Mouse (Mus musculus): ENCODE results near the gene Atf5. TPM values are rescaled to one million over a fixed set of nuclear protein-coding genes. Genes with fewer than 3 reads are reported as not detected.
A peak's percentile ranks its signal among the peaks of the same experiment; 100 is the strongest.

The Atf5 gene
- polyA plus RNA-seq, 1 experiment from 2014 or later = 4.6 TPM

GRCm38 (mm10) chr7:44814423-44814822 is 2.0 kb downstream of the Atf5 start:
- Histone ChIP-seq H3K27me3 (ENCODE audit: insufficient read depth, poor library complexity, severe bottlenecking) (no peaks in the 10 kb centered on the region), H3K4me3 (peak overlapping the region; percentile 90), H3K9me3 (no peaks in the 10 kb centered on the region), H3K36me3 (peaks cover 46% of the 10 kb centered on the region), H3K27ac (peak overlapping the region; percentile 99; the same call in 1 of the 2 replicates), H3K4me1 (replicated peaks) (peaks cover 51% of the 10 kb centered on the region)
- DNase-seq (ENCODE audit: low spot score) = no peak
- 96% methylated on average over 4 of the region's 4 CpGs for WGBS

- no peak for DNase-seq (ENCODE audit: low spot score)
- H3K27me3 ChIP-seq (ENCODE audit: insufficient read depth, poor library complexity, severe bottlenecking) = no peaks in the 10 kb centered on the region
- peaks cover 46% of the 10 kb centered on the region for H3K4me1 ChIP-seq (replicated peaks)
- H3K36me3 ChIP-seq = peaks cover 43% of the 10 kb centered on the region
- 93% methylated on average over 3 of the region's 3 CpGs for whole genome bisulfite sequencing
- H3K4me3 ChIP-seq = no peak overlapping the region
- no peak overlapping the region for H3K27ac ChIP-seq
- no peaks in the 10 kb centered on the region for H3K9me3 ChIP-seq
Observed at GRCm38 (mm10) chr7:44813985-44814384, 2.5 kb downstream of the Atf5 start.

- Histone ChIP-seq H3K4me3 (no peak overlapping the region), H3K27ac (no peak overlapping the region), H3K27me3 (ENCODE audit: insufficient read depth, poor library complexity, severe bottlenecking) (no peaks in the 10 kb centered on the region), H3K36me3 (peaks cover 34% of the 10 kb centered on the region), H3K4me1 (replicated peaks) (peaks cover 34% of the 10 kb centered on the region), H3K9me3 (no peaks in the 10 kb centered on the region)
- no peak for DNase-seq (ENCODE audit: low spot score)
- 90% methylated on average over 20 of the region's 20 CpGs for WGBS
Observed at GRCm38 (mm10) chr7:44812651-44813325, 3.7 kb downstream of the Atf5 start.

GRCm38 (mm10) chr7:44810819-44811557 is 5.5 kb downstream of the Atf5 start:
- no peak overlapping the region for H3K4me3 ChIP-seq
- no peak overlapping the region for H3K27ac ChIP-seq
- H3K27me3 ChIP-seq (ENCODE audit: insufficient read depth, poor library complexity, severe bottlenecking) = no peaks in the 10 kb centered on the region
- peaks cover 23% of the 10 kb centered on the region for H3K4me1 ChIP-seq (replicated peaks)
- no peaks in the 10 kb centered on the region for H3K9me3 ChIP-seq
- no peak for DNase-seq (ENCODE audit: low spot score)
- 89% methylated on average over 7 of the region's 7 CpGs for WGBS
- H3K36me3 ChIP-seq = peaks cover 34% of the 10 kb centered on the region

GRCm38 (mm10) chr7:44810365-44810764 is 6.1 kb downstream of the Atf5 start:
- peaks cover 18% of the 10 kb centered on the region for H3K4me1 ChIP-seq (replicated peaks)
- 83% methylated on average over 4 of the region's 4 CpGs for WGBS

GRCm38 (mm10) chr7:44809466-44809865 is 7.0 kb downstream of the Atf5 start:
- Histone ChIP-seq H3K27ac (no peak overlapping the region), H3K27me3 (ENCODE audit: insufficient read depth, poor library complexity, severe bottlenecking) (0 out of 2 replicates have a peak, but pooled peaks cover 2% of the 10 kb centered on the region), H3K4me3 (no peak overlapping the region), H3K36me3 (peaks cover 34% of the 10 kb centered on the region), H3K9me3 (no peaks in the 10 kb centered on the region), H3K4me1 (replicated peaks) (peaks cover 9% of the 10 kb centered on the region; the same call in 1 of the 2 replicates)
- 89% methylated on average over 3 of the region's 3 CpGs for WGBS
- no peak for DNase-seq (ENCODE audit: low spot score)

More at GRCm38 (mm10) chr7:44810365-44810764, 6.1 kb downstream of the Atf5 start:
- H3K27ac ChIP-seq = no peak overlapping the region
- peaks cover 34% of the 10 kb centered on the region for H3K36me3 ChIP-seq
- H3K27me3 ChIP-seq (ENCODE audit: insufficient read depth, poor library complexity, severe bottlenecking) = no peaks in the 10 kb centered on the region
- H3K9me3 ChIP-seq = no peaks in the 10 kb centered on the region
- no peak for DNase-seq (ENCODE audit: low spot score)
- H3K4me3 ChIP-seq = no peak overlapping the region

GRCm38 (mm10) chr7:44808927-44809326 is 7.5 kb downstream of the Atf5 start:
- Histone ChIP-seq H3K27ac (no peak overlapping the region), H3K4me1 (replicated peaks) (peaks cover 4% of the 10 kb centered on the region; the same call in 1 of the 2 replicates), H3K36me3 (peaks cover 29% of the 10 kb centered on the region), H3K9me3 (no peaks in the 10 kb centered on the region), H3K4me3 (no peak overlapping the region), H3K27me3 (ENCODE audit: insufficient read depth, poor library complexity, severe bottlenecking) (0 out of 2 replicates have a peak, but pooled peaks cover 2% of the 10 kb centered on the region)
- DNase-seq (ENCODE audit: low spot score) = no peak
- 88% methylated on average over 2 of the region's 2 CpGs for WGBS

GRCm38 (mm10) chr7:44792781-44793180 is 23.7 kb downstream of the Atf5 start:
- Histone ChIP-seq H3K27me3 (ENCODE audit: insufficient read depth, poor library complexity, severe bottlenecking) (no peaks in the 10 kb centered on the region), H3K9me3 (peaks cover 12% of the 10 kb centered on the region), H3K36me3 (no peaks in the 10 kb centered on the region), H3K4me1 (replicated peaks) (0 out of 2 replicates have a peak, but pooled peaks cover 4% of the 10 kb centered on the region), H3K4me3 (no peak overlapping the region), H3K27ac (no peak overlapping the region)
- 89% methylated on average over 6 of the region's 6 CpGs for WGBS
- no peak for DNase-seq (ENCODE audit: low spot score)

GRCm38 (mm10) chr7:44790066-44790465 is 26.4 kb downstream of the Atf5 start:
- H3K27ac ChIP-seq = no peak overlapping the region
- no peak for DNase-seq (ENCODE audit: low spot score)
- H3K4me1 ChIP-seq (replicated peaks) = 0 out of 2 replicates have a peak, but pooled peaks cover 4% of the 10 kb centered on the region
- WGBS = 67% methylated on average over 4 of the region's 4 CpGs
- H3K36me3 ChIP-seq = no peaks in the 10 kb centered on the region
- no peaks in the 10 kb centered on the region for H3K27me3 ChIP-seq (ENCODE audit: insufficient read depth, poor library complexity, severe bottlenecking)
- no peak overlapping the region for H3K4me3 ChIP-seq
- peaks cover 8% of the 10 kb centered on the region; the same call in 1 of the 2 replicates for H3K9me3 ChIP-seq

- DNase-seq (ENCODE audit: low spot score) = no peak
- Histone ChIP-seq H3K9me3 (0 out of 2 replicates have a peak, but pooled peaks cover 3% of the 10 kb centered on the region), H3K27ac (no peak overlapping the region), H3K36me3 (no peaks in the 10 kb centered on the region), H3K4me1 (replicated peaks) (0 out of 2 replicates have a peak, but pooled peaks cover 4% of the 10 kb centered on the region), H3K4me3 (no peak overlapping the region), H3K27me3 (ENCODE audit: insufficient read depth, poor library complexity, severe bottlenecking) (no peaks in the 10 kb centered on the region)
- WGBS = 78% methylated on average over 3 of the region's 3 CpGs
Observed at GRCm38 (mm10) chr7:44789531-44789930, 26.9 kb downstream of the Atf5 start.

GRCm38 (mm10) chr7:44780101-44780500 is 36.4 kb downstream of the Atf5 start:
- 85% methylated on average over 8 of the region's 8 CpGs for WGBS

GRCm38 (mm10) chr7:44776849-44777498 is 39.5 kb downstream of the Atf5 start:
- 86% methylated on average over 9 of the region's 9 CpGs for WGBS
- DNase-seq (ENCODE audit: low spot score) = no peak
- peaks cover 66% of the 10 kb centered on the region for H3K36me3 ChIP-seq

More at GRCm38 (mm10) chr7:44780101-44780500, 36.4 kb downstream of the Atf5 start:
- H3K4me3 ChIP-seq = no peak overlapping the region
- H3K36me3 ChIP-seq = peaks cover 37% of the 10 kb centered on the region
- DNase-seq (ENCODE audit: low spot score) = no peak
- H3K9me3 ChIP-seq = no peaks in the 10 kb centered on the region
- H3K4me1 ChIP-seq (replicated peaks) = no peaks in the 10 kb centered on the region
- no peak overlapping the region for H3K27ac ChIP-seq
- H3K27me3 ChIP-seq (ENCODE audit: insufficient read depth, poor library complexity, severe bottlenecking) = no peaks in the 10 kb centered on the region

More at GRCm38 (mm10) chr7:44776849-44777498, 39.5 kb downstream of the Atf5 start:
- H3K9me3 ChIP-seq = no peaks in the 10 kb centered on the region
- no peaks in the 10 kb centered on the region for H3K4me1 ChIP-seq (replicated peaks)
- H3K27ac ChIP-seq = no peak overlapping the region
- no peak overlapping the region for H3K4me3 ChIP-seq
- no peaks in the 10 kb centered on the region for H3K27me3 ChIP-seq (ENCODE audit: insufficient read depth, poor library complexity, severe bottlenecking)
